Mouse (Mus musculus) intestine, embryonic 16.5 days (tissue): ENCODE results near the gene Oscar. TPM values are rescaled to one million over a fixed set of nuclear protein-coding genes. Genes with fewer than 3 reads are reported as not detected.
"Not testable (repeated sequence)": the region's sequence is repeated elsewhere in the genome, so short reads cannot be mapped to it uniquely, and the experiment has no call there.

Experiments
- ATAC-seq: fragments of 200-750 bp; cut with Nextera tagmentation; 2 replicates; pipeline ENCODE4 v1.8.0; 2017; ENCODE audit warnings: moderate TSS enrichment, moderate library complexity
- H3K27ac ChIP-seq: fragments of 300-500 bp; sonication (generic); 2 replicates; pipeline ENCODE4 v1.5.1; 2014; ENCODE audit warnings: mild to moderate bottlenecking, low read length
- H3K27me3 ChIP-seq: fragments of 300-500 bp; sonication (generic); replicated peaks from 2 replicates; pipeline ENCODE4 v1.6.1; 2014; ENCODE audit warnings: low read length, control low read depth, mixed read lengths; ENCODE audit not compliant: control insufficient read depth, insufficient read depth
- H3K36me3 ChIP-seq: fragments of 300-500 bp; sonication (generic); 2 replicates; pipeline ENCODE4 v1.6.1; 2014; ENCODE audit warnings: low read length, control low read depth; ENCODE audit not compliant: control insufficient read depth, insufficient read depth
- H3K4me1 ChIP-seq: fragments of 300-500 bp; sonication (generic); 2 replicates; pipeline ENCODE4 v1.6.1; 2014; ENCODE audit warnings: low read length, control low read depth, mixed read lengths; ENCODE audit not compliant: control insufficient read depth, insufficient read depth
- H3K4me2 ChIP-seq: fragments of 300-500 bp; sonication (generic); 2 replicates; pipeline ENCODE4 v1.6.1; 2014; ENCODE audit warnings: low read depth, low read length, control low read depth
- H3K4me3 ChIP-seq: fragments of 300-500 bp; sonication (generic); 2 replicates; pipeline ENCODE4 v1.5.1; 2014; ENCODE audit warnings: mild to moderate bottlenecking, low read length
- H3K9ac ChIP-seq: fragments of 300-500 bp; sonication (generic); 2 replicates; pipeline ENCODE4 v1.6.1; 2014; ENCODE audit warnings: low read depth, low read length
- H3K9me3 ChIP-seq: fragments of 300-500 bp; sonication (generic); 2 replicates; pipeline ENCODE4 v1.6.1; 2016; ENCODE audit warnings: low read length, control low read depth; ENCODE audit not compliant: control insufficient read depth
- WGBS: fragments of 180-500 bp; shearing (Covaris S2); extraction: QIAGEN DNeasy Blood & Tissue Kit; methylation state at CpG from one replicate; pipeline ENCODE4 v1.1.7; 2014; 5-methylcytosine and 5-hydroxymethylcytosine counted together
- polyA plus RNA-seq: library from polyadenylated mRNA; unstranded; fragments of >200 nt; fragmentation: Nextera tagmentation; extraction: Ambion mirVana; gene quantifications from 2 replicates; pipeline ENCODE4 v1.2.1, GENCODE M21; 2015

Oscar gene
- polyA plus RNA-seq, 1 experiment from 2014 or later = not detected

GRCm38 (mm10) chr7:3578952-3579546 is 36.9 kb downstream of the Oscar start:
- Histone ChIP-seq H3K27ac (no peak overlapping the region), H3K36me3 (no peaks in the 10 kb centered on the region), H3K4me1 (no peaks in the 10 kb centered on the region), H3K27me3 (no peaks in the 10 kb centered on the region), H3K9me3 (no peaks in the 10 kb centered on the region), H3K9ac (no peak overlapping the region), H3K4me2 (no peak overlapping the region), H3K4me3 (no peak overlapping the region)
- WGBS = 65% methylated on average over 6 of the region's 6 CpGs
- ATAC-seq = no peak

GRCm38 (mm10) chr7:3578196-3578595 is 37.8 kb downstream of the Oscar start:
- Histone ChIP-seq H3K4me1 (no peaks in the 10 kb centered on the region), H3K36me3 (no peaks in the 10 kb centered on the region), H3K4me2 (no peak overlapping the region), H3K9ac (no peak overlapping the region), H3K4me3 (no peak overlapping the region), H3K9me3 (no peaks in the 10 kb centered on the region), H3K27ac (no peak overlapping the region), H3K27me3 (no peaks in the 10 kb centered on the region)
- 72% methylated on average over 2 of the region's 2 CpGs for WGBS
- no peak for ATAC-seq

GRCm38 (mm10) chr7:3576354-3577124 is 39.4 kb downstream of the Oscar start:
- Histone ChIP-seq H3K4me3 (no peak overlapping the region), H3K4me2 (no peak overlapping the region), H3K4me1 (no peaks in the 10 kb centered on the region), H3K27me3 (no peaks in the 10 kb centered on the region), H3K9me3 (no peaks in the 10 kb centered on the region), H3K27ac (no peak overlapping the region), H3K36me3 (no peaks in the 10 kb centered on the region), H3K9ac (no peak overlapping the region)
- ATAC-seq = no peak
- 74% methylated on average over 5 of the region's 5 CpGs for WGBS

GRCm38 (mm10) chr7:3574216-3574615 is 41.7 kb downstream of the Oscar start:
- Histone ChIP-seq H3K9ac (no peak overlapping the region), H3K36me3 (no peaks in the 10 kb centered on the region), H3K9me3 (no peaks in the 10 kb centered on the region), H3K4me2 (no peak overlapping the region), H3K4me3 (no peak overlapping the region), H3K27me3 (no peaks in the 10 kb centered on the region), H3K27ac (no peak overlapping the region), H3K4me1 (no peaks in the 10 kb centered on the region)
- ATAC-seq = no peak
- WGBS = 54% methylated on average over 5 of the region's 5 CpGs

GRCm38 (mm10) chr7:3571847-3572246 is 44.1 kb downstream of the Oscar start:
- no peaks in the 10 kb centered on the region for H3K27me3 ChIP-seq
- H3K36me3 ChIP-seq = no peaks in the 10 kb centered on the region
- no peak for ATAC-seq
- H3K9me3 ChIP-seq = no peaks in the 10 kb centered on the region
- WGBS = 72% methylated on average over 1 of the region's 1 CpGs
- H3K27ac ChIP-seq = no peak overlapping the region
- H3K4me1 ChIP-seq = no peaks in the 10 kb centered on the region
- no peak overlapping the region for H3K9ac ChIP-seq
- no peak overlapping the region for H3K4me3 ChIP-seq
- no peak overlapping the region for H3K4me2 ChIP-seq

- WGBS = 83% methylated on average over 3 of the region's 3 CpGs
- not testable (repeated sequence) for ATAC-seq
Measured at GRCm38 (mm10) chr7:3570580-3570979, 45.4 kb downstream of the Oscar start.

GRCm38 (mm10) chr7:3569725-3570124 is 46.2 kb downstream of the Oscar start:
- H3K9ac ChIP-seq = no peak overlapping the region
- H3K4me3 ChIP-seq = no peak overlapping the region
- no peaks in the 10 kb centered on the region for H3K27me3 ChIP-seq
- no peak overlapping the region for H3K4me2 ChIP-seq
- no peaks in the 10 kb centered on the region for H3K36me3 ChIP-seq
- no peak overlapping the region for H3K27ac ChIP-seq
- H3K4me1 ChIP-seq = no peaks in the 10 kb centered on the region
- WGBS = 67% methylated on average over 6 of the region's 6 CpGs
- ATAC-seq = no peak
- no peaks in the 10 kb centered on the region for H3K9me3 ChIP-seq

More at GRCm38 (mm10) chr7:3570580-3570979, 45.4 kb downstream of the Oscar start:
- not testable (repeated sequence) for H3K27ac ChIP-seq, H3K36me3 ChIP-seq, H3K9ac ChIP-seq, H3K4me1 ChIP-seq, H3K4me3 ChIP-seq, H3K4me2 ChIP-seq, H3K27me3 ChIP-seq, H3K9me3 ChIP-seq

GRCm38 (mm10) chr7:3567336-3567735 is 48.6 kb downstream of the Oscar start:
- H3K4me2 ChIP-seq = no peak overlapping the region
- H3K9ac ChIP-seq = no peak overlapping the region
- WGBS = 23% methylated on average over 2 of the region's 2 CpGs
- no peaks in the 10 kb centered on the region for H3K27me3 ChIP-seq
- no peak overlapping the region for H3K27ac ChIP-seq
- no peaks in the 10 kb centered on the region for H3K4me1 ChIP-seq
- H3K36me3 ChIP-seq = no peaks in the 10 kb centered on the region
- no peaks in the 10 kb centered on the region for H3K9me3 ChIP-seq
- ATAC-seq = no peak
- H3K4me3 ChIP-seq = no peak overlapping the region
